Mouse (Mus musculus) ES-E14 (cell line): Measurements from ENCODE around the gene Olfr777.

Experiments used
- CHD2 ChIP-seq: IDR thresholded peaks from 2 replicates; pipeline ENCODE4 v1.6.1; 2014; ENCODE audit warnings: mild to moderate bottlenecking, low read depth, low read length, inconsistent platforms
- HCFC1 ChIP-seq: IDR thresholded peaks from 2 replicates; pipeline ENCODE4 v1.6.1; 2012; ENCODE audit warnings: low read length, inconsistent platforms, borderline replicate concordance; ENCODE audit not compliant: insufficient read depth
- MAFK ChIP-seq: IDR thresholded peaks from 2 replicates; pipeline ENCODE4 v1.6.1; 2014; ENCODE audit warnings: mild to moderate bottlenecking, low read depth, low read length, inconsistent platforms; ENCODE audit not compliant: insufficient read depth
- ZC3H11A ChIP-seq: IDR thresholded peaks from 2 replicates; pipeline ENCODE4 v1.6.1; 2012; ENCODE audit warnings: low read depth, mild to moderate bottlenecking, inconsistent platforms, low read length, borderline replicate concordance
- ZNF384 ChIP-seq: IDR thresholded peaks from 2 replicates; pipeline ENCODE4 v1.6.1; 2012; ENCODE audit warnings: low read depth, low read length, inconsistent platforms

DNA sequence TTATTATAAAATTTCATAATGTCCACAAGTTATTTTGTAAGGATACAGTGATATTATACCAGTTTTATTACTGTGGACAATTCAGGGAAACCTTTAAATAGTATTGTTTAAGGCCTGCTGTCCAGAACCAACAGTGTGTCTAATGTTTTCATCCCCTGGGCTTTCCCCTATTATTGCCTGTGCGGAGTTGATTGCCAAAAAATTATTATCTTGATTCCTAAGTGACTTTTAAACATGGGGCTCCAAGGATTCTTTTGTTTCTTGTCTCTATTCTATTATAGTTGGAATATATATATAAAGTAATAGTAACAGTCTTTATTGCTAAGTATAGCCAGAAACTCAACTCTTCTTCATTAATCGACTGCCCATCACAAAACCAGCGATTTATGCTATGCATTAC, 46.5 kb upstream of the Olfr777 start, which contains the start of gene Olfr780:
- TF ChIP-seq ZNF384 = no peak
- TF ChIP-seq ZC3H11A = no peak
- no peak for TF ChIP-seq HCFC1
- no peak for TF ChIP-seq CHD2
- TF ChIP-seq MAFK = no peak
